Comparison of ENCODE assay signal across 13 mouse cellular contexts in genomic region chr9:12457810-12458209, GRCm38 (mm10).
"Had no signal": no experiment of that assay in that cellular context is flagged by ENCODE, and none has a peak within 500 bp of the region (broad histone marks: within the 10 kb centered on the region; RNA-seq: fewer than 3 reads in every experiment).

No protein-coding gene starts in this region.

- H3K4me3 ChIP-seq: midbrain, embryonic 10.5 days; midbrain, embryonic 12.5 days; neural tube, embryonic 12.5 days; stomach, embryonic 15.5 days had no signal

- DNase-seq: lung, adult 18-20 months; lung, embryonic 14.5 days; lung, postnatal 10 days; lung, postnatal 4 days; midbrain, embryonic 14.5 days; thymus, adult 18-20 months; thymus, postnatal 14 days; thymus, postnatal 36 days had no signal

- H3K9ac ChIP-seq: lung, embryonic 14.5 days; midbrain, embryonic 12.5 days; neural tube, embryonic 12.5 days; stomach, embryonic 15.5 days had no signal

- H3K9me3 ChIP-seq: midbrain, embryonic 12.5 days; neural tube, embryonic 12.5 days; stomach, embryonic 15.5 days had no signal

- H3K4me2 ChIP-seq: lung, embryonic 14.5 days; midbrain, embryonic 12.5 days; neural tube, embryonic 12.5 days; stomach, embryonic 15.5 days had no signal

- H3K36me3 ChIP-seq: midbrain, embryonic 10.5 days; midbrain, embryonic 12.5 days; neural tube, embryonic 12.5 days; stomach, embryonic 15.5 days had no signal

- H3K27me3 ChIP-seq: midbrain, embryonic 12.5 days; neural tube, embryonic 12.5 days; stomach, embryonic 15.5 days had no signal

- H3K4me1 ChIP-seq: midbrain, embryonic 10.5 days; midbrain, embryonic 12.5 days; neural tube, embryonic 12.5 days; stomach, embryonic 15.5 days had no signal

- H3K27ac ChIP-seq: midbrain, embryonic 10.5 days; midbrain, embryonic 12.5 days; neural tube, embryonic 12.5 days; stomach, embryonic 15.5 days; stomach, postnatal 0 days had no signal
